Mouse (Mus musculus) layer of hippocampus, postnatal 36 days (tissue): ENCODE measurements around the gene Pdss2. TPM values are rescaled to one million over a fixed set of nuclear protein-coding genes. Genes with fewer than 3 reads are reported as not detected.
A peak's percentile ranks its signal among the peaks of the same experiment; 100 is the strongest.

Experiments used
- DNase-seq, 2 experiments: peaks; one replicate each; pipeline ENCODE4 v3.0.0; 2022
- total RNA-seq, 2 experiments: library from RNA; stranded (reverse); gene quantifications; 2 replicates each; pipeline ENCODE4 v1.2.3; 2021

Gene Pdss2
- 10 to 100 TPM; 14.0 to 19.2 TPM for total RNA-seq

DNA sequence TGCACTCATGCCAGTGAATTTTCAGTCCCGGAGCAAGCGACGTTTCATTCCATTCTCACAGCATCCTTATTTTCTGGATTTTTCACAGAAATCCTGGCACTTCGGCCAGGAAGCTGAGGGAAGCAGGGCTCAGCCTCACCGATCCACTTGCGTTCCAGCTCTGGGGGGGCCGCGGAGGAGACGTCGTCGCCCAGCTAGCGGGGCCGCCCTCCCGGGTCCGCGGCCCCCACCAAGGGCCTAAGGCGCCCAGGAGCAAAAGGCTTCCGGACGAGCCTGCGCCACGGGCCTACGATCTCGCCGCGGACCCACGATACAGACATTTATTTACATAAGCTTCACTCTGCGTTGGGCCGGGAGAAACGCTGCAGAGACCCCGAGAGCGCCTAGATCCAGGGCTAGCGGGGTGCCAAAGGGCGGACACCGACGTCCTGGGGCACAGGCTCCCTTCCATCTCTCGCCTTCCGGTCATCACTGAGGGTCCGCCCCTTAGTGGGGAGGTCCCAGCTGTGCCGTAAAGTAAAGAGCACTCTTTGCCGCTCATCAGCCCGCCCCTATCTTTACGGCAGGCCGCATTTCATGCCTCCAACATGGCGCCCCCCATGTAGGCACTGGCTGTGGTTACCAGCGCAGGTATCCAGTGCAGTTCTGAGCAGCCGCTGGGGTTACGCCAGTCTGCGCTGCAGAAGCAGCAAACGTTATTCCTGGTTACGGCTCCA, at the start of gene Pdss2:
Gene Pdss2, plus strand, starts transcription at position 577 of the 716 bp plus-strand sequence.
- peak; percentile 91 to 92 for DNase-seq

DNA sequence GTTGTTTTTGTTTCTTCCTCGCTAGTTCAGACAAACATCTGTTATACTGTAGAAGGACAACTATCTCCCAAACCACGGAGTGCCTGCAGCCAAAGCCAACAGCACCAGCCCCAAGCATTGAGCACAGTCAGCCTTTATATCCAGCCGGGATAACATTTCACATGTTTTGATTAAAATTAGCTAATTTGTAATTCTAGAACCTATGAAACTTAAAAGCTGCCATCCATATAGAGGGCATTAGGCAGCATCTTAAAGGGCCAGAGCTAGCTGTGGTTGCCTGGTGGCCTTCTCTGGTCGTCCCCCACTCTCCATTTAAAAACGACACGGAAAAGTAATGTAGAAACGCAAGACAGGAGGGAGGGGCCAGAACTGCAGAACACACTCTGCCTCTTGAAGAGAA, 49.2 kb upstream of the Pdss2 start:
- DNase-seq: no peak

DNA sequence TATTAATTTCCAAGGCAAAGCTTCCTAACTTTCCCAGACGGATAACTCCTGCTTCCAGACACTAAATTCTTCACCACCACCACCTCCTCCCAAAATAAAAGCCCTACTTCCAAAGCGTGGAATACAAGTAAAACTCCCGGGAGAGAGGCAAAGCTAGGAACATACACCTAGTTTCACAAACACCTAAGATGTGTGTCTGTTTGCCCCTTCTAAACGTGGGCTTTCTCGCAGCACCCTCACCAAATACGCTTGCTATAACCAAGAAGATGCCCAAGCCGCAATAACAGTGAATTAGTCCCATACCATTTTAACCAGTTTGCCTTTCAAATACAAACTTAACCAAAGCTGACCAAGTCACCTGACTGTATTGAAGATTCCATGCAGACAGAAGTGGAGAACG, 48.7 kb upstream of the Pdss2 start:
- DNase-seq: no peak

DNA sequence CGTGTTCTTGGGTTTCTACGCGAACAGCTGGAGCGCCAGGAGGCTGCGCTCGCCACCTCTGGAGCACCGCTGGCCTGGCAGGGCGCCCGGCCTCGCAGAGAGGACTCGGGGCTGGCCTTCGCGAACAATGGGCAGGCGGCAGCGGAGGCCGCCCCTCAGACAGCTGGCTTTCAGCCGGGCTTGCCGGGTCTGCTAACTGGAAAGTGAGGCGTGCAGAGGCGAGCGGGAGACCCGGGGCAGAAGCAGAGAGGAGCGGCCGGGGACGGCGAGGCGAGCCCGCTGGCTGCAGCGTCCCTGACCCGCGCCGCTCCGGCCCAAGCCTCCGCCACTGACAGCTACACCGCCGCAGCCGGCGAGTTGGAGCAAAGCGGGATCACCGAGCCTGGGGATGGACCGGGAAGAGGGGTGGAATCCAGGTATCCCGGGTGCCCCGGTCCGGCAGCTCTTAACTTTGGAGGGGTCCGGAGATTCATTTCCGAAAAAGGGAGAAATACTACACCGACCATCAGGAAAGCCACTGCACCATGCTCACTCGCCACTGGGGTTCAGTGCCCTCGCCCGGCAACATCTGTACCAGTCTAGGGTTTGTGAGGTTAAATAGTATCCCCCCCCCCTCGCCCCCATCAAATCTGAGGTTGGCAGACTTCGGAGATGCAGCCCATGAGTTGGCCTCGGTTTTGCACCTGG, 48.0 kb upstream of the Pdss2 start:
- DNase-seq: peak; percentile 53 to 54

DNA sequence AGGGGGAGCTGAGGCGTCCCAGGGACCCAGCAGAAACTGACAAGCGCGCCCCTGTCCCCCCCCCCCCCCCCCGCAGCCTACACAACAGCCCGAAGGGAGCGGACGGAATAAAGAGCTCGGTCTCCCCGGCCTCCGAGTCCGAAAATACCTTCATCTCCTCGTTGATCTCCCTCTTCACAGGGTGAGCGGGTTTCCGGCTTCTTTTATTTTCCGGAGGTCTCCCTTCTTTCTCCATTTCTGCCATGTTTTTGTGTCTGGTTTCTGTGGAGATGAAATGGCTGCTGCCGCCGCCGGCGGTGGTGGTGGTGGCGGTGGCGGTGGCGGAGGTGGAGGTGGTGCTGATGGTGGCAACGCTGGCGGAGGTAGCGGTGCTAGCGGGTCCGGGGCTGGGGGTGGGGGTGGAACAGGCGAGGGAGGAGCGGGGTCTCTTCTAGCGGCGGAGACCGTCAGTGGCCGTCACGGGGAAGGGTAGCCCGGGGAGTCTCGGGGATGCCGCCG, 47.4 kb upstream of the Pdss2 start:
- no peak for DNase-seq

DNA sequence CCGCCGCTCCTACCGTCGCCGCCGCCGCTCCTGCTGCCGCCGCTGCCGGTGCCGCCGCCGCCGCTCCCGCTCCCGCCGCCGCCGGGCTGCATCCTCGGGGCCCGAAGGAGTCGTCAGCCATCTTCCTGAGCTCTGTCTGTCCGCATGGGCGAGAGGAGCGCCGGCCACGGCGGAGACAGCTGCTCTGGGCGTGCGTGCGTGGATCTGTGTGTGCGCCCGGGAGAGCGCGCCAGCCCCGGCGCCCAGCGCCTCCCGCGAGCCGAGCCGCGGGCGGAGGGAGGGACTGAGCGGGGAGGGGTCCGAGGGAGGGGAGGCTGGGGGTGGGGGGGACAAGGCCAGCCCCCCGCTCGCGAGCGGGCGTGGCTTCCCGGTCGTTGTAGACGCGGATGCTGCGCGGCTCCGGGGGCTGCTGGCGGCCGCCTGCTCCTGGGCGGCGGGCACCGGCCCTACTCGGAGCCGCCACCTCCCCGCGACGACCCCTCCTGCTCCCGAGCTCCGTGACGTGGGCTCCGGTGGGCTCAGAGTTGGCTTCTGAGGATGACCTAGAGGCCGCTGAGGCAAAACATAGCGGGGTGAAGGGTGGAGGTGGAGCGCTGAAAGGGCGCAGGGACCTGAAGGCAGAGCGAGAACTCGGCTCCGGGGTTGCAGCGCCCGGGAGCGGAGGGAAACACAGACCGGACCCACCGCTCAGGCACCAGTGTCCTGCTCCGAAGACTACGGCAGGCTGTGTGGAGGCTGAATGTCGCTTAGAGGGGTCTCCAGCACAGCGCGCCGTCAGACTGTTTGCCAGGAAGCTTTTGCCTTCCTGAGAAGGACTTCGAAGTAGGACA, 46.7 kb upstream of the Pdss2 start, which contains the start of the genes Sobp and 9030612E09Rik:
Gene Sobp, minus strand, starts transcription at position 205 of the 830 bp plus-strand sequence.
Gene 9030612E09Rik, plus strand, starts transcription at position 379 of the 830 bp plus-strand sequence.
- peak; percentile 80 to 85 for DNase-seq

DNA sequence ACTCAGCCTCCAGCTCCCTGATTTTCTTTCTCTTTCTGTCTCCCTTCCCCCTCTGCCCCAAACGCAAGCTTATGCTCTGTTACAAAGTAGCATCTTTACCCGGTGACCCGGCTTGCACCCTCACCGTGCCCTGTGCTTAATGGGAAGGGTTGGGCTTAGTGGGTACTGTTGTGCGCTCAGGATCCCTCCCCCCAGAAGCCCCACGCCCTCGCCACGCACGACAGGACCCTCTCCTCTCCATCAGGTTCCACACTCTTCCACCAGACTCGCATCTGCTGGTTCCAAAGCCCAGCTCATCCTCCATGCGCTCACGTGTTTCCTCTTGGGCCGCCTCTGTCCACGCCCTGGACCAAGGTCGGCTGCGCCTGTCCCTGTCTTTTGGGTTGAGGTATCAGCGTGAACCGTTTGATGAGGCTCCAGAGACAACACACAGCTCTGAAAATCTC, 46.1 kb upstream of the Pdss2 start:
- DNase-seq: no peak

DNA sequence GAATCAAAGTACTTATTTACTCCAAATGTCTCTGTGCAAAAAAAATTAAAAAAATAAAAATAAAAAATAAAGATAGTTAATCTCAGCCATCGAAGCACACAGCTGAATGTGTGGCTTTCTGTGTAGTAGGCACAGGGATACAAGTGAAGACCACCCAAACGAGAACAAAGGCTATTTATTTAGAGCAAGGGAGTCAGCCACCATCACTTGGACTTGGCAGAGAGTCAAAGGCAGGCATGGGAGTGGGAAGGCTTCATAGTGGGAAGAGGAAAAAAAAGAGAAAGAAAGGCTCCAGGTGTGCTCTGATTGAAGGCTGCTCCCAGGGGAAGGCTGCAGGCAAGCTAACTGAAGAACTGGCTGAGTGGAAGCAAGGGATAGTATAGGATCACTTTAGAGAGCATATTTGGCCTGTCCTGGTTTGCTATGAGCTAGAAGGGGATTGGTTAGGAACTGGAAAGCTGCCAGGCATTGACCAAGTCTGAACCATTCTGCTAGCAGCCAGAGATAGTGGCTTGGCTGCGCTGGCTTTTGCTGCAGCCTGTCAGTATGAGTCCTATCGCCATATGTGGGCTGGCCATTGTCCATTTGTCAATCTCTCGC, 40.9 kb upstream of the Pdss2 start:
- DNase-seq: no peak

DNA sequence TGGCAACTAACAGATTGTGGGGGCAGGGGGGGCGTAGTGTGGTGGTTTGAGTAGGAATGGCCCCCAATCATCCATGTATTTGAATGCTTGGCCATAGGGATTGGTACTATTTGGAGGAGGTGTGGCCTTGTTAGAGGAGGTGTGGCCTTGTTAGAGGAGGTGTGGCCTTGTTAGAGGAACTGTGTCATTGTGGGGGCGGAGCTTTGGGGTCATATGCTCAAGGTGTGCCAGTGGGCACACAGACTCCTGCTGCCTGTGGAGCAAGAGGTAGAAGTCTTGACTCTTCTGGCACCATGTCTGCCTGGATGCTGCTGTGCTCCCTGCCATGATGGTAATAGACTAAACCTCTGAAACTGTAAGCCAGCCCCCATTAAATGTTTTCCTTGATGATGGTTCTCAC, 21.1 kb upstream of the Pdss2 start:
- no peak for DNase-seq

DNA sequence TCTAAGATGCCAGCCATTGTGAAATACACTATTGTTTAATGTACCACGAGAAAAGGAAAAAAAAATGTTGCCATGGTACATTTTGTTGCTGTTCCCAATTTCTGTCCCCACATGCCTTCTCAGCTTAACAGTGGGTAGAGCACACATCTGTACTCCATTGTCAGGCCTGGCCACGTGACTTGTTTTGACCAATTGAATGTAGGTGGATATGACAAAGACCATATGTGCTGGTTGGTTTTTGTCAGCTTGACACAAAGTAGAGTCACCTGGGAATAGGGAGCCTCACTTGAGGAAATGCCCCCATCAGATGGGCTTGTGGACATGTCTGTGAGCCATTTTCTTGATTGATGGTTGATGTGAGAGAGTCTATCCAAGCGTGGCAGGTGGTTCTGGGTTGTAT, 17.4 kb upstream of the Pdss2 start:
- DNase-seq: no peak

DNA sequence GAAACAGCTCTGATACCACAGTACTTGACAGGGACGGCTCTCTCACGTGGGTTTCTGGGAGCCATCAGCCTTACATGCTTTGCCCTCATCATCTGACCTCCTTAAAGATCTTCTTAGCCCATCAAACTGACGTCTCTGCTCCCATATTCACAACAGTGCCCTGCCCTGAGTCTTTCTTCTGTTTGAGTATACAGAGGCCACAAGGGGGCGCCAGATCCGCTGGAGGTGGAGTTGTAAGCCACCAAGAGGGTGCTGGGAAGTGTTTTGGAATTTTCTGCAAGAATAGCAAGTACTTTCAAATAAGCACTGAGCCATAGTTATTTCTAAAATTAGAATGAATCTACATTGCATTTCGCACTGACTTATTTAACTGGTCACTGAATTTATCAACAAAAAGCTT, 9.4 kb upstream of the Pdss2 start:
- DNase-seq: no peak

DNA sequence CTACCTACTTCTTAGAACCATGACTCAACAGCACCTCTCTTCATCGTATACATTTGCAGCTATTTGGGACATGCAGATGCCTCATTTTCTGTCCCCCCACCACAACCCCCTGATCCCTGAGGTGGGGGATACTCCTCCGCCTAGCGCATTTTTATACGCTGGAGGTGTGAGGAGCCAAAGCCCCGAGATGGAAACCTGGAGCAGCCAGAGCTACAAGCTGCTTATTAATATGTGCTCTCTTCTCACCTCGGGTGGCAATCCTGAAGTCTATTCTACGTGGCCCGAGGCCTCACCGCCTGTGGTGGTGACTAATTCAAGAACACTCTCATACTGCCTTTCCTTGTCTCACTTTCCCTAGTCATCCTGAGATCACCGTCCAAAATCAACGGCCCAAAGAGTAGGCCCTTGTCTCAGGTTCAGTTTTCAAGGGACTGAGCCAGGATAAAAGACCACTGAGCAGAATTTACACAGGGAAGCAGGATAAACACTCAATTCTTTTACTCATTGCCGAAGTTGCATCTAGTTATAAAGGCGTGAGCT, 3.9 kb upstream of the Pdss2 start:
- no peak for DNase-seq

DNA sequence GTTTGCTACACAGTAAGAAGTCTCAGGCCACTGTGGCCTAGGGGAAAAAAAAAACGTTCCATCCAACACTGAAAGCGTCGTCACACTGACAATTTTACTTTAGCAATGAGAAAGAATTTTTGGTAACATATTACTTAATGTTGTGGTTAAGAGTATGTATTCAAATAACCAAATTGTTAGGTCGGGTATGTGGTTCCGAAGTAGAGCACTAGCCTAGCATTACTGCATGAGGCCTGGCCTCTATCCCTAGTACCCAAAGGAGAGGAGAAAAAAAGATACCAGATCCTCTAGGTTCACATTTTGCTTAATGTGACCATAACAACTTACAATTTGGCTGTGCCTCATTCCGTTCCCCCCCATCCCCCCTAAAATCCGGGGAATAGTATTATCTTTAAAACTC, 807 bp upstream of the Pdss2 start:
- DNase-seq: no peak

DNA sequence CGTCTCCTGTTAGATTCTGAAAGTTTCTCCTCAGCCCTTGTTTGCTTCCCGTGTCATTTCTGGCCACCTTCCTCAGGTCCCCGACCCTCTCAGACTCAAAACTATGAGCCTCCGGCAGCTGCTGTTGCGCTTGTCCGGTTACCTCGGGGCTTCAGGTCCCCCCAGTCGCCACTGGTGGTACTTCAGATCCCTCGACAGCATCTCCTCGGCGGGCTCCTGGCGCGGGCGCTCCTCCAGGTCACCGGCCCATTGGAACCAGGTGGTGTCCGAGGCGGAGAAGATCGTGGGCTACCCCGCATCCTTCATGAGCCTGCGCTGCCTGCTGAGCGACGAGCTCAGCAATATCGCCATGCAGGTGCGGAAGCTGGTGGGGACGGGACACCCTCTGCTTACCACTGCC, 373 bp downstream of the Pdss2 start:
- no peak for DNase-seq

DNA sequence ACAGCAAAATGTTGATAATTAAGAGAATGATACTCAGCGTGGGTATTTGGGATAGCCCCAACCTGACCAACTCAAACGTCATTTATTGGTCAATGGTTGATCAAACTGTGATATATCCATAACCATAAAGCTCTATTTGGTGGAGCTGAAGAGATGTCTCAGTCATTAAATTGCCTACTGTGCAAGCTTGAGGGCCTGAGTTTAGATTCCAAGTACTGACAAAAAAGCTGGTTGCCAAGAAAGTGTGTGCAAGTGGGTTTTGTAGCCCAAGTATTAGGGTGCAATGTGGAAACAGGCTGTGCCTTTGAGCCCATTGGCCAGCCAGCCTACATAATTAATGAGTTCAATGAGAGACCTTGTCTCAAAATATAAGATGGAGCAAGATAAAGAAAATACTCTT, 2.1 kb downstream of the Pdss2 start:
- no peak for DNase-seq

DNA sequence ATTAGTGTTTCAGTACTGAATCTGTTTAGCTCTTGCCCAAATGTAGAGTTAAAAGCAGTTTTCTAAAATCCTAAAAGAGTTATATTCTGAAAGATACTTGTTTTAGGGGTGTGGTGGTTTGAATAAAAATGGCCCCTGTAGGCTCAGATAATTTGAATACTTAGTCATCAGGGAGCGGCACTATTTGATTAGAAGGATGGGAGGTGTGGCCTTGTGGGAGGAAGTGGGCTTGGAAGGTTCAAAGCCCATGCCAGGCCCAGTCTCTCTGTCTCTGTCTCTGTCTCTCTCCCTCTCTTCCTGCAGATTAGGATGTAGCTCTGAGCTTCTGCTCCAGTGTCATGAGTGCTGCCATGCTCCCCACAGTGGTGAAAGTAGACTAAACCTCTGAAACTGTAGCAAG, 5.1 kb downstream of the Pdss2 start:
- DNase-seq: no peak

DNA sequence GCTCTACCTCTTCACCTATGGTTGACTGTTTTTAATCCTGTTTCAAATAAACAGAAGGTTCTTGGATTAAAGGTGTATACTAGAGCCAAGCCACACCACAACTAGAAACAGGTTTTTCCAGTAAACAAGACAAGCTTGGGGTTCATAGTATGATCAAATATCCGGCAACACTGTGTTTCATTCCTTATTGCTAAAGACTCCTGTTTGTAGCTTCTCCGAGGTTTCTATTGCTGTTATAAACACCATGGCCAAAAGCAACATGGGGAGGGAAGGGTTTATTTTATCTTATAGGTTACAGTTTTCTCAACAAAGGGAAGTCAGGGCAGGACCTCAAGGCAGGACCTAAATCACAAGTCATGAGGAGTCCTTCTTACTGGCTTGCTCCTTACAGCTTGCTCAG, 8.0 kb downstream of the Pdss2 start:
- no peak for DNase-seq

DNA sequence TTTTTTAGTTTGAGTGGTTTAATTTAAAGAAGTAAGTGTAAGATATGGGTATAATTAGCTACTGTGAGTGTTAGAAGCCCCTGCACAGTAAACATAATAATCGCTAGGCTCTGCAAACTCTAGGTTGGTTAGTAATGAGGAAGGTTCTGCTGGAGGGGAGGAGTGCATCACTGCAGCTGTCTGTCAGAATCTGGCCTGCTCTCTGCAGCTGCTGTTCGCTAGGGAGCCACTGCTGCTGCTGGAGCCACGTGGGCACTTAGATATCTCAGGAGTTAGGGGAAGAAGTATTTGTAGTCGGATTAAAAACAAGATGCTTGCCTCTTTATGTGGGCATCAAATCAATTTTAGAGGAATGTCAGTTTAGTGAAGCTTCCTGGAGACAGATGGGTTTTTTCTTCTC, 13.2 kb downstream of the Pdss2 start:
- no peak for DNase-seq

DNA sequence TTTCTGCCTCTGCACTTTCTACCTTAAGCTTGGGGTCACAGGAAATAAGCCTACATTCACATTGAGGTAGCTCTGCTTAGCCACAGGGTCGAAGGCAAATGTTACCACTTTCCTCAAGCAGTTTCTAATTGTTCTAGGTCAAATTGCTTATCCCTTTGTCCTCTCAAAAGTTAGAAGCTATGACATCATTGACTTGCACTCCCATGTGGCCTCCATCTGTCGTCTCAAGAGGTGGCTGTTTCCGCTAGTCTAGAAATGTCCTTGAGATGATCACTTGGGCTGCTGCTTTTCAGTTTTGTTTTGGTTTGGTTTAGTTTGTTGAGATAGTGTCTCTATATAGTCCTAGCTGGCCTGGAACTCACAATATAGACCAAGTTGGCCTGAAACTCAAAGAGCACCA, 13.7 kb downstream of the Pdss2 start:
- DNase-seq: no peak

DNA sequence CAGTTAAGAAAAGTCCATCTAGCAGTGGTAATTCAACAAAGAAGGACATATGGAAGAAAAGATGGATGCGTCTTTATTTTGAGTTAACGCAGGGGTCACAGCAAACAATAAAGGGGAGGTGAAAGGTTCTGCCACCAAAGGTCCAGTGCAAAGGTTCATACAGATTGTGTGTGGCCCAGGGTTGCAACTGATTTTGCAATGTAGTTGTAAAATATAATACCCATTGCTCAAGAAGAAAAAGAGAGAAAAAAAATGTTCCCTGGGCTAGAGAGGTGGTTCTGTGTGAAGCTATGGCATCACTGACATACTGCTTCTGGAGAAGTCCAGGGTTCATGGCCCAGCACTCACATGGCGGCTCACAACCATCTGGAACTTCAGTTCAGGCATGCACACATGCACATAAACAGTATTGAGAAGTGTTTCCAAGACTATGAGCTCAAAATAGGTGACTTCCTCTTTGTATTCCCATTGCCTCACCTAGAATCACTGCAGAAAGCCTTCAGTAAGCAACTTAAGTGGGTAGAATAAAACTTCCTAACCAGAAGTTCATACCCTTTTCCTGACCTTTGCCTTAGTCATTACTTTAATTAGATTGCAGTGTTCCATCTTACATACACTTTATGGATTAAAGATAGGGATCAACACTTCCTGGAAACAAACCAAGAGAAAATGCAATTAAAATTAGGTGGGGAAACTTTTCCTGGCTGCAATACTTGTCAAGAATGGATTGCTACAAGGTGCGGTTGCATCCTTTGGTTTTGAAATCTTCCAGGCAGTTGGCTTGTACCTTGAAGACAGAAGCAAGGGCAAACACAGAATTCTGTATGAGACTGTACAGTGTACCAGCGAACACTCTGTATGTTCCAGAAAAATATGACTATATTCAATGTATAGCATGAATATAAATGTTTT, 14.7 kb downstream of the Pdss2 start:
- DNase-seq: no peak

DNA sequence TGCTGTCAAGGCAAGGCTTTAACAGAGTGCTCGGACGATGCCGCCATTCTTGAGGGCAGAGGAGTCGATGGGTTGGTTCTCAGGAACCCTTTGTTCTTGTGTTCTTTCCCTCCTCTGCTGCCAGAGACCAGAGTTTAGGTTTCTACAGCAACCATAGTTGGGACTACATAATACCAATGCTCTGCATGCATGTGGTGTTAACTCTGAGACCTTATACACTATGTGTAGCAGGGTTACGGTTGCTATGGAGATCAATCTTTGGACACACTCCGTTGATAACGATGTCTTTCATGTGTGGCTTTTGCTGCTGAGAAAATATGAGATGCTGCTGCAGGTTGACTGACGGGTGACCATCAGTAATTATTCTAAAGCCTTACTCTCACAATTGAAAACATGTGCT, 20.9 kb downstream of the Pdss2 start:
- DNase-seq: no peak
